In the genomic region with DNA sequence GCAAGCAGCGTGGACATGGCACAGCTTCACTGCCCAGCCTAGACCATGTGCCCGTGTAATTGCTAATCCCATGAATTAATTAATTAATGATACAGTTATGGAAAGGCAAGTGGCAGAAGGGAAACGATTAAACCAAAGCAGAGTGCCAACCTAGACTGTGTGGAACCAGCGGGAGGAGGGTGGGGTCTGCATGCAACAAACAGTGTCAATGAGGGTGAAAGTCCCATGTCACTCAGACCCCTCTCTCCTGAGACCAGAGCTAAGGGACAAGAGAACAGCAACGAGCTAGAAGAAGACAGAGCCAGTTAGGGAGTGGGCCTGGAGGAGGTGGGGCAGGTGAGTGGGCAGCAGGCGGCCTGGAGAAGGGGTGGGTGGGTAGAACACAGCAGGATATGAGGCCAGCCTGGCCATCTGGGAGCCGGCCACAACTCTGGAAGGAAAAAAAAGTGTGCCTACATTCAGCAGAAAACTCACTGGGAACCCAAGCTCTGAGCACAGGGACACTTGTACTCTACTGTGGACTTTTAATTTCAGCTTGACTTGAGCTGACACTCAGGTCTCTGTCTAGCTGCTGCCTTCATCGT, we compare ENCODE assay signal across 14 mouse cellular contexts. TPM values are rescaled to one million over a fixed set of nuclear protein-coding genes. Genes with fewer than 3 reads are reported as not detected.
A peak's percentile ranks its signal among the peaks of the same experiment; 100 is the strongest.
DNase-seq lines count a peak whose midpoint lies in the region; ATAC-seq and TF ChIP-seq lines count a peak whose summit lies in the region.
"Had no signal": no experiment of that assay in that cellular context is flagged by ENCODE, and none has a peak within 500 bp of the region (broad histone marks: within the 10 kb centered on the region; RNA-seq: fewer than 3 reads in every experiment).

No protein-coding gene starts in this region.

- TF ChIP-seq CTCF in forebrain, postnatal 0 days (IDR thresholded peaks at IDR 0.05; ENCODE audit: low read depth), result no peak
- TF ChIP-seq CTCF in kidney, postnatal 0 days (IDR thresholded peaks at IDR 0.05; ENCODE audit: low read depth), result no peak
- TF ChIP-seq CTCF in hindbrain, postnatal 0 days (IDR thresholded peaks at IDR 0.05; ENCODE audit: low read depth), result no peak
- TF ChIP-seq CTCF in cerebellum, adult 2 months (IDR thresholded peaks at IDR 0.05; ENCODE audit: borderline replicate concordance, insufficient read depth, low read depth, low read length), result no peak

- 0 out of 2 replicates have a peak, but pooled peaks cover 6% of the 10 kb centered on the region for H3K36me3 ChIP-seq in forebrain, embryonic 14.5 days (ENCODE audit: control insufficient read depth, insufficient read depth, low read length)
- H3K36me3 ChIP-seq in forebrain, postnatal 0 days (ENCODE audit: insufficient read depth), result peaks cover 20% of the 10 kb centered on the region; the same call in 1 of the 2 replicates
- no peaks in the 10 kb centered on the region for H3K36me3 ChIP-seq in kidney, postnatal 0 days (ENCODE audit: insufficient read depth, low read length)
- 0 out of 2 replicates have a peak, but pooled peaks cover 4% of the 10 kb centered on the region for H3K36me3 ChIP-seq in neural tube, embryonic 14.5 days (ENCODE audit: control insufficient read depth, insufficient read depth, low read length)
- no peaks in the 10 kb centered on the region for H3K36me3 ChIP-seq in hindbrain, postnatal 0 days (ENCODE audit: insufficient read depth, low read length)

- DNase-seq in forebrain, embryonic 14.5 days (ENCODE audit: low spot score), result no peak
- DNase-seq in forebrain, postnatal 0 days, result no peak
- no peak for DNase-seq in kidney, postnatal 0 days (ENCODE audit: low spot score)
- no peak for DNase-seq in kidney, postnatal 14 days
- no peak for DNase-seq in neural tube, embryonic 10.5 days (ENCODE audit: extremely low spot score, low spot score)
- no peak for DNase-seq in hindbrain, postnatal 0 days (ENCODE audit: low spot score)
- DNase-seq in cerebellum, adult 2 months, result no peak
- DNase-seq: cerebellum, adult 11-12 months; embryo, embryonic 11 days; heart, postnatal 4 days; kidney, adult 11 months; liver, postnatal 0 days had no signal

- H3K9me3 ChIP-seq in forebrain, embryonic 14.5 days (replicated peaks; ENCODE audit: control insufficient read depth, low read length), result no peaks in the 10 kb centered on the region
- H3K9me3 ChIP-seq in forebrain, postnatal 0 days (ENCODE audit: low read length), result no peaks in the 10 kb centered on the region
- no peaks in the 10 kb centered on the region for H3K9me3 ChIP-seq in kidney, postnatal 0 days (replicated peaks; ENCODE audit: low read length)
- no peaks in the 10 kb centered on the region for H3K9me3 ChIP-seq in neural tube, embryonic 14.5 days (ENCODE audit: control insufficient read depth, low read length)
- H3K9me3 ChIP-seq in hindbrain, postnatal 0 days (ENCODE audit: low read length), result no peaks in the 10 kb centered on the region
- H3K9me3 ChIP-seq: heart, embryonic 13.5 days had no signal

- H3K4me3 ChIP-seq in forebrain, embryonic 14.5 days (ENCODE audit: low read depth, low read length), result no peak overlapping the region
- H3K4me3 ChIP-seq in forebrain, postnatal 0 days (ENCODE audit: low read depth, low read length), result no peak overlapping the region
- no peak overlapping the region for H3K4me3 ChIP-seq in kidney, postnatal 0 days (replicated peaks; ENCODE audit: low read depth, low read length)
- no peak overlapping the region for H3K4me3 ChIP-seq in neural tube, embryonic 14.5 days (ENCODE audit: low read depth, low read length)
- H3K4me3 ChIP-seq in hindbrain, postnatal 0 days (ENCODE audit: low read length), result no peak overlapping the region
- no peak overlapping the region for H3K4me3 ChIP-seq in cerebellum, adult 2 months (replicated peaks; ENCODE audit: insufficient read depth, low read depth, low read length)
- H3K4me3 ChIP-seq: heart, embryonic 13.5 days had no signal

- peak; percentile 36; the same call in 1 of the 2 replicates for ATAC-seq in forebrain, embryonic 14.5 days
- no peak; the same call in 1 of the 2 replicates for ATAC-seq in forebrain, postnatal 0 days
- 0 out of 2 replicates have a peak, but pooled peaks have one; percentile 12 for ATAC-seq in kidney, postnatal 0 days (replicated peaks; ENCODE audit: low FRiP score, low read depth)
- peak; percentile 39; the same call in 1 of the 2 replicates for ATAC-seq in neural tube, embryonic 14.5 days (ENCODE audit: low read depth)
- peak; percentile 58 for ATAC-seq in hindbrain, postnatal 0 days
- ATAC-seq: liver, postnatal 0 days had no signal

- WGBS in forebrain, embryonic 14.5 days, result 69% methylated on average over 8 of the region's 8 CpGs
- WGBS in forebrain, postnatal 0 days, result 58% methylated on average over 8 of the region's 8 CpGs
- 69% methylated on average over 8 of the region's 8 CpGs for WGBS in kidney, postnatal 0 days
- WGBS in neural tube, embryonic 14.5 days, result 79% methylated on average over 8 of the region's 8 CpGs
- 53% methylated on average over 8 of the region's 8 CpGs for WGBS in hindbrain, postnatal 0 days
- WGBS in cerebellum, adult 2 months, result 27% methylated on average over 8 of the region's 8 CpGs

- H3K9ac ChIP-seq in forebrain, embryonic 14.5 days (ENCODE audit: low read length), result no peak overlapping the region
- no peak overlapping the region for H3K9ac ChIP-seq in forebrain, postnatal 0 days
- no peak overlapping the region for H3K9ac ChIP-seq in kidney, postnatal 0 days (ENCODE audit: low read depth, low read length)
- no peak overlapping the region for H3K9ac ChIP-seq in neural tube, embryonic 14.5 days (replicated peaks; ENCODE audit: low read depth, low read length)
- no peak overlapping the region for H3K9ac ChIP-seq in hindbrain, postnatal 0 days (replicated peaks; ENCODE audit: low read length)
- H3K9ac ChIP-seq: heart, embryonic 13.5 days; liver, postnatal 0 days had no signal

- H3K4me2 ChIP-seq in forebrain, embryonic 14.5 days (ENCODE audit: low read length), result no peak overlapping the region
- H3K4me2 ChIP-seq in forebrain, postnatal 0 days (ENCODE audit: low read depth), result no peak overlapping the region
- no peak overlapping the region for H3K4me2 ChIP-seq in kidney, postnatal 0 days (ENCODE audit: low read length)
- no peak overlapping the region for H3K4me2 ChIP-seq in neural tube, embryonic 14.5 days (ENCODE audit: low read depth, low read length)
- no peak overlapping the region for H3K4me2 ChIP-seq in hindbrain, postnatal 0 days (ENCODE audit: low read depth, low read length)
- H3K4me2 ChIP-seq: heart, embryonic 13.5 days had no signal

- H3K27ac ChIP-seq in forebrain, embryonic 14.5 days (ENCODE audit: low read depth, low read length), result no peak overlapping the region
- no peak overlapping the region for H3K27ac ChIP-seq in forebrain, postnatal 0 days (ENCODE audit: low read depth, low read length)
- no peak overlapping the region for H3K27ac ChIP-seq in kidney, postnatal 0 days
- H3K27ac ChIP-seq in neural tube, embryonic 14.5 days (ENCODE audit: low read depth, low read length), result no peak overlapping the region
- no peak overlapping the region for H3K27ac ChIP-seq in hindbrain, postnatal 0 days
- H3K27ac ChIP-seq in cerebellum, adult 2 months (ENCODE audit: insufficient read depth, low read length), result no peak overlapping the region; the same call in 1 of the 2 replicates
- H3K27ac ChIP-seq: heart, embryonic 13.5 days had no signal

- no peaks in the 10 kb centered on the region for H3K4me1 ChIP-seq in forebrain, embryonic 14.5 days (ENCODE audit: control insufficient read depth, insufficient read depth, low read length)
- H3K4me1 ChIP-seq in forebrain, postnatal 0 days (ENCODE audit: insufficient read depth), result no peaks in the 10 kb centered on the region
- H3K4me1 ChIP-seq in kidney, postnatal 0 days (replicated peaks; ENCODE audit: insufficient read depth, low read length), result no peaks in the 10 kb centered on the region
- no peaks in the 10 kb centered on the region for H3K4me1 ChIP-seq in neural tube, embryonic 14.5 days (ENCODE audit: control insufficient read depth, insufficient read depth, low read length)
- no peaks in the 10 kb centered on the region for H3K4me1 ChIP-seq in hindbrain, postnatal 0 days (ENCODE audit: insufficient read depth, low read length)
- H3K4me1 ChIP-seq in cerebellum, adult 2 months (ENCODE audit: control insufficient read depth, insufficient read depth, low read length), result peaks cover 30% of the 10 kb centered on the region

- TF ChIP-seq POLR2A in cerebellum, adult 2 months (IDR thresholded peaks at IDR 0.05; ENCODE audit: borderline replicate concordance, insufficient read depth, low read length), result no peak

- H3K27me3 ChIP-seq in forebrain, embryonic 14.5 days (replicated peaks; ENCODE audit: control insufficient read depth, insufficient read depth, low read length), result no peaks in the 10 kb centered on the region
- no peaks in the 10 kb centered on the region for H3K27me3 ChIP-seq in forebrain, postnatal 0 days (ENCODE audit: insufficient read depth, low read length)
- no peaks in the 10 kb centered on the region for H3K27me3 ChIP-seq in kidney, postnatal 0 days (ENCODE audit: insufficient read depth, low read length)
- no peaks in the 10 kb centered on the region for H3K27me3 ChIP-seq in neural tube, embryonic 14.5 days (ENCODE audit: control insufficient read depth, insufficient read depth, low read length)
- no peaks in the 10 kb centered on the region for H3K27me3 ChIP-seq in hindbrain, postnatal 0 days (ENCODE audit: insufficient read depth, low read length)
- no peaks in the 10 kb centered on the region for H3K27me3 ChIP-seq in cerebellum, adult 2 months (ENCODE audit: control insufficient read depth, insufficient read depth, low read length)
- H3K27me3 ChIP-seq: heart, embryonic 13.5 days had no signal

RNA-seq across cellular contexts. Expression of a gene that starts 39.1 kb away (rescaled TPM):
- 6.0 and 6.3 TPM in 2 replicates for polyA plus RNA-seq in forebrain, embryonic 14.5 days (2014; fragmentation: Nextera tagmentation; extraction: Ambion mirVana)
- total RNA-seq in forebrain, postnatal 0 days (2014; rRNA removed), result 39.6 and 42.2 TPM in 2 replicates
- 7.5 and 10.8 TPM in 2 replicates for polyA plus RNA-seq in forebrain, postnatal 0 days (2015; fragmentation: Nextera tagmentation; extraction: Ambion mirVana)
- polyA plus RNA-seq in kidney, postnatal 0 days (2015; fragmentation: Nextera tagmentation; extraction: Ambion mirVana), result 5.0 and 6.1 TPM in 2 replicates
- 12.5 and 14.0 TPM in 2 replicates for polyA plus RNA-seq in neural tube, embryonic 14.5 days (2014; fragmentation: Nextera tagmentation; extraction: Ambion mirVana)
- 45.6 and 51.2 TPM in 2 replicates for total RNA-seq in hindbrain, postnatal 0 days (2014; rRNA removed)
- polyA plus RNA-seq in hindbrain, postnatal 0 days (2015; fragmentation: Nextera tagmentation; extraction: Ambion mirVana), result 8.3 and 8.6 TPM in 2 replicates
- polyA plus RNA-seq in cerebellum, adult 2 months (2012; rRNA removed), result 144 and 149 TPM in 2 replicates
